Mouse (Mus musculus) forebrain, embryonic 11.5 days (tissue): ENCODE measurements around the gene Akap7. TPM values are rescaled to one million over a fixed set of nuclear protein-coding genes. Genes with fewer than 3 reads are reported as not detected.

ENCODE experiments used
- ATAC-seq: fragments of 200-750 bp; cut with Nextera tagmentation; replicated peaks from 2 replicates; pipeline ENCODE4 v1.8.0; 2017; ENCODE audit warnings: moderate TSS enrichment; ENCODE audit not compliant: low FRiP score
- DNase-seq: peaks from one replicate; pipeline ENCODE4 v3.0.0-alpha.2; 2017; ENCODE audit warnings: low spot score
- H3K27ac ChIP-seq: fragments of 300-500 bp; sonication (generic); 2 replicates; pipeline ENCODE4 v1.5.1; 2014; ENCODE audit warnings: low read depth, low read length
- H3K27me3 ChIP-seq: fragments of 300-500 bp; sonication (generic); 2 replicates; pipeline ENCODE4 v1.6.1; 2014; ENCODE audit warnings: mild to moderate bottlenecking, low read length, mixed read lengths; ENCODE audit not compliant: control insufficient read depth, insufficient read depth
- H3K36me3 ChIP-seq: fragments of 300-500 bp; sonication (generic); 2 replicates; pipeline ENCODE4 v1.6.1; 2014; ENCODE audit warnings: mild to moderate bottlenecking, low read length, moderate library complexity, mixed read lengths; ENCODE audit not compliant: control insufficient read depth, insufficient read depth
- H3K4me1 ChIP-seq: fragments of 300-500 bp; sonication (generic); replicated peaks from 2 replicates; pipeline ENCODE4 v1.6.1; 2014; ENCODE audit warnings: low read length, mixed read lengths; ENCODE audit not compliant: control insufficient read depth, insufficient read depth
- H3K4me2 ChIP-seq: fragments of 300-500 bp; sonication (generic); 2 replicates; pipeline ENCODE4 v1.6.1; 2014; ENCODE audit warnings: low read depth, mild to moderate bottlenecking, low read length, moderate library complexity, mixed read lengths; ENCODE audit not compliant: severe bottlenecking
- H3K4me3 ChIP-seq: fragments of 300-500 bp; sonication (generic); 2 replicates; pipeline ENCODE4 v1.5.1; 2014; ENCODE audit warnings: low read depth, low read length
- H3K9ac ChIP-seq: fragments of 300-500 bp; sonication (generic); 2 replicates; pipeline ENCODE4 v1.6.1; 2014; ENCODE audit warnings: low read length
- H3K9me3 ChIP-seq: fragments of 300-500 bp; sonication (generic); 2 replicates; pipeline ENCODE4 v1.6.1; 2016; ENCODE audit warnings: low read length, mixed read lengths; ENCODE audit not compliant: control insufficient read depth
- WGBS: fragments of 180-500 bp; shearing (Covaris S2); extraction: QIAGEN DNeasy Blood & Tissue Kit; methylation state at CpG from one replicate; pipeline ENCODE4 v1.1.7; 2014; 5-methylcytosine and 5-hydroxymethylcytosine counted together
- polyA plus RNA-seq: library from polyadenylated mRNA; unstranded; fragments of >200 nt; fragmentation: Nextera tagmentation; extraction: Ambion mirVana; gene quantifications from 2 replicates; pipeline ENCODE4 v1.2.1, GENCODE M21; 2014

Akap7 gene
- polyA plus RNA-seq, 1 experiment from 2014 or later: 16.2 TPM

- Histone ChIP-seq H3K27ac (no peak overlapping the region), H3K4me3 (no peak overlapping the region), H3K36me3 (no peaks in the 10 kb centered on the region), H3K4me1 (no peaks in the 10 kb centered on the region; the same call in 1 of the 2 replicates), H3K9ac (no peak overlapping the region), H3K4me2 (no peak overlapping the region), H3K27me3 (no peaks in the 10 kb centered on the region), H3K9me3 (no peaks in the 10 kb centered on the region)
- ATAC-seq (no peak), DNase-seq (no peak)
- 87% methylated on average over 7 of the region's 7 CpGs for WGBS
These were observed 12.7 kb downstream of the Akap7 start for GRCm38 (mm10) chr10:25294999-25295398.

GRCm38 (mm10) chr10:25293796-25294195 lies 13.9 kb downstream of the Akap7 start:
- Histone ChIP-seq H3K36me3 (no peaks in the 10 kb centered on the region), H3K9me3 (no peaks in the 10 kb centered on the region), H3K4me1 (no peaks in the 10 kb centered on the region; the same call in 1 of the 2 replicates), H3K27ac (no peak overlapping the region), H3K27me3 (no peaks in the 10 kb centered on the region), H3K4me2 (no peak overlapping the region), H3K9ac (no peak overlapping the region), H3K4me3 (no peak overlapping the region)
- WGBS: 95% methylated on average over 3 of the region's 3 CpGs
- ATAC-seq (no peak), DNase-seq (no peak)

- 82% methylated on average over 4 of the region's 4 CpGs for WGBS
- Histone ChIP-seq H3K4me2 (no peak overlapping the region), H3K9ac (no peak overlapping the region), H3K4me1 (no peaks in the 10 kb centered on the region), H3K4me3 (no peak overlapping the region), H3K36me3 (no peaks in the 10 kb centered on the region), H3K27ac (no peak overlapping the region), H3K9me3 (no peaks in the 10 kb centered on the region), H3K27me3 (no peaks in the 10 kb centered on the region)
- ATAC-seq (no peak), DNase-seq (no peak)
These were observed 16.6 kb downstream of the Akap7 start for GRCm38 (mm10) chr10:25291053-25291452.

DNA sequence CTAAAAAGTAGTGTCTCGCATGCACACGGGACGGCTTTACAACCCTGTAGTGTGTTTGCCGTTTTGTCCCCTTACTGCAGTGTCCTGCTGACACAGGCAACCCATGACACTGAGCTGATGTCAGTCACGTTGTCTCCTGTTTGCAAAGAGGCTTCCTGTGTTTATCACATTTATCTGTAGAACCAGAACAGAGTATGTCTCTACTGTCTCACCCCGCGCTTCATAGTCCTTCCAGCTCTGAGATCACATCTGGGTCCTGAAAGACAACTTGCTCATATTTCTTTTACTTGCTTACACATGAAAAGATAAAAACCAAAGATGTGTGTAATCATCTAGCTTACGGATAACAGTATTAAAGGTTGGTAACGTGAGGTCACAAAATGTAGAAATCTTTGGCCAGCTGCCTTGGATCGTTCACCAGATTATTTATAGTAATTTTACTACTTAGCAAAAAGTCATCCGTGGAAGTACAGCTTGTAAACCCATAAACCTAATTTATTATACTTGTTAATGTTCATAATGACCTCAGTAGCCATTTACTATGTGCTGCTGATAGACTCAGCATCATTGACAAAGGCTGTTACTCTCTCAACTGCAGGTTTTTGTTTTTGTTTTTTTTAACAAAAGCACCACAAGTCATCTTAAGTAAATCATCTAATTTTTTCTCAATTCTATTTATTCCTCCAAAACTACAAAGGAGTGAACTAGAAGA lies 22.4 kb downstream of the Akap7 start:
- no peak for DNase-seq
- Histone ChIP-seq H3K4me3 (no peak overlapping the region), H3K27ac (no peak overlapping the region), H3K27me3 (no peaks in the 10 kb centered on the region), H3K4me1 (no peaks in the 10 kb centered on the region), H3K4me2 (no peak overlapping the region), H3K9me3 (no peaks in the 10 kb centered on the region), H3K36me3 (no peaks in the 10 kb centered on the region), H3K9ac (no peak overlapping the region)
- no peak for ATAC-seq
- WGBS: 91% methylated on average over 11 of the region's 11 CpGs

DNA sequence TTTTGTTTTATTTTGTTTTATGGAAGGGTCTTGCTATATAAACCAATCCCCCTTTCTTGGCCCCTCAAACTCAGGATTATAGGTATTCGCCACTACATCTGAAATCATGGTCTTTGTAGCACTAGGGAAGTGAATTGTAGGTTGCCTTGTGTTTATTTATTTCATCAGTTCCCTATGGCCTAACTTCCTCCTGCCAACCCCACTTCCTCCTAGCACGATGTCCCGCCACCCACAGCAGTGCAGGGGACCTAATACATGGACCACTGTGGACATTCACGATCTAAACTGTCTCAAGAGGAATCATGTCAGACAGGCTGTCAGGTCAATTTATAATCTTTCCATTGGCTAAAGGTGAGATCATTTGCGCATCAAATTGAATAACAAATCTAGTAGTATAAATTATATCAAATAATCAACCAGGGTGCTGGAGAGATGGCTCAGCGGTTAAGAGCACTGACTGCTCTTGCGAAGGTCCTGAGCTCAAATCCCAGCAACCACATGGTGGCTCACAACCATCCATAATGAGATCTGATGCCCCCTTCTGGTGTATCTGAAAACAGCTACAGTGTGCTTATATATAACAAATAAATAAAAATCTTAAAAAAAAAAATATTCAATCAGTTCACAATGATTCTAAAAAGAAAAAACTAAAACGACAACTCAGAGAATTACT lies 23.1 kb downstream of the Akap7 start:
- H3K27me3 ChIP-seq: no peaks in the 10 kb centered on the region
- no peaks in the 10 kb centered on the region for H3K4me1 ChIP-seq
- no peak overlapping the region for H3K9ac ChIP-seq
- no peak overlapping the region for H3K4me2 ChIP-seq
- 95% methylated on average over 8 of the region's 8 CpGs for WGBS
- H3K36me3 ChIP-seq: no peaks in the 10 kb centered on the region
- H3K9me3 ChIP-seq: no peaks in the 10 kb centered on the region
- H3K4me3 ChIP-seq: no peak overlapping the region
- DNase-seq (no peak), ATAC-seq (no peak)
- no peak overlapping the region for H3K27ac ChIP-seq

DNA sequence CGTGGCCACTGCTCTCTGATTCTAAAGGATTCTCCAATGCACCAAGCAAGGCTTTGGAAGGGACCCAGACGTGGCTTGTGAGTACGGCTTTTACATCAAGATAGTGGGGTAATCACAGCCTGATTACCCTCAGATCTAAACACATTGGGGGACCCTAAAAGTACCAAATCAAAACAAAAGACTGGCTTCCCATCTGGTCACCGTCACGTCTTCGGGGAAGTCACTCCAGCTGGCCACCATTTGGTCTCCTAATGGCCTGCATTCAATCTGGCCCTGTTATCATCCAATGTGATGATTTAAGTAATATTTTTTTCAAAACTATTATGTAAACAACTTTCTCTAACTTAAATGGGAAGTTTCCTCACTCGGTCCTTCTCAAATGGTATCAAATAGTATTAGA lies 24.3 kb downstream of the Akap7 start:
- H3K4me2 ChIP-seq: no peak overlapping the region
- no peak for DNase-seq
- no peaks in the 10 kb centered on the region for H3K4me1 ChIP-seq
- no peak overlapping the region for H3K4me3 ChIP-seq
- H3K27ac ChIP-seq: no peak overlapping the region
- H3K36me3 ChIP-seq: no peaks in the 10 kb centered on the region
- ATAC-seq: no peak
- 93% methylated on average over 7 of the region's 7 CpGs for WGBS
- no peak overlapping the region for H3K9ac ChIP-seq
- no peaks in the 10 kb centered on the region for H3K27me3 ChIP-seq
- no peaks in the 10 kb centered on the region for H3K9me3 ChIP-seq

DNA sequence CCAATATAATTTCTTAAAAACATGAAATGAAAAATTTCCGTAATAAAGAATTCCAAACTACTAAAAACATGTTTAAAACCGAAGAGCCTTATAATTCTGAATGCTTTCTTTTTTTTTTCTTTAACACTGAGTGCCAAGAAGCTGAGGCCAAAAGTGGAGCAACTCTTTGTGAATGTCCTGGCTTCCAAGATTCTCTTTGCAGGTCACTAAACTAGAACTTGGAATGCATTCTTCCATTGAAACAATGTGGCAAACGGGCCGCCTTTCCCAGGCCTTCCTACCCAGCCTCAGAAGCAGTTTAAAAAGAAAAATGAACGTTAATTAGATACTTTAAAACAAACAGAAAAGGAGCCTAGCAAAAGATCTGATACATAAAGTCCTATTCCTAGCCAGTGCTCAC lies 27.5 kb downstream of the Akap7 start:
- Histone ChIP-seq H3K9ac (no peak overlapping the region), H3K27me3 (no peaks in the 10 kb centered on the region), H3K4me2 (no peak overlapping the region), H3K27ac (no peak overlapping the region), H3K9me3 (no peaks in the 10 kb centered on the region), H3K4me1 (no peaks in the 10 kb centered on the region), H3K36me3 (no peaks in the 10 kb centered on the region), H3K4me3 (no peak overlapping the region)
- no peak for DNase-seq
- 76% methylated on average over 5 of the region's 5 CpGs for WGBS
- no peak for ATAC-seq

DNA sequence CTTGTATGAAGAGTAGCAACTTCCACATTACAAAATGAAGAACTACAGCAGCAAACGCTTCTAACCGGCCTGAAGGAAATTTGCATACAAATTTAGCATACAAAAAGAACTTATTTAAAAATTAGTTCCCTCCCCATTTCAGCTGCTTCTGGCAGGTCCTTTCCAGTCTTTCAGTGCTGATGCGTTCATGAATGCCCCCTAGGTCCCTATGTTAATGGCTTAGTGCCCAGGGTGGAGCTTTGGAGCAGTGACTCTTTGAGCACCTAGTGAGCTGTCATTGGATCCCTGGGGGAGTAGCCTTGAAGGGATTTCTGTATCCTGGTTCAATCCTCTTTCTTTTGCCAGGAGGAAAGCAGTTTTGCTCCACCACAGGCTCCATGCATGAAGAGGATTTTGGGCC lies 28.3 kb downstream of the Akap7 start:
- Histone ChIP-seq H3K4me1 (no peaks in the 10 kb centered on the region), H3K4me3 (no peak overlapping the region), H3K27me3 (no peaks in the 10 kb centered on the region), H3K27ac (no peak overlapping the region), H3K9ac (no peak overlapping the region), H3K9me3 (no peaks in the 10 kb centered on the region), H3K4me2 (no peak overlapping the region), H3K36me3 (no peaks in the 10 kb centered on the region)
- 39% methylated on average over 3 of the region's 3 CpGs for WGBS
- ATAC-seq (no peak), DNase-seq (no peak)

- no peak overlapping the region for H3K4me2 ChIP-seq
- ATAC-seq (no peak), DNase-seq (no peak)
- 84% methylated on average over 7 of the region's 7 CpGs for WGBS
- 0 out of 2 replicates have a peak, but pooled peaks cover 2% of the 10 kb centered on the region for H3K4me1 ChIP-seq
- H3K36me3 ChIP-seq: no peaks in the 10 kb centered on the region
- H3K27ac ChIP-seq: no peak overlapping the region
- H3K27me3 ChIP-seq: no peaks in the 10 kb centered on the region
- no peak overlapping the region for H3K9ac ChIP-seq
- H3K9me3 ChIP-seq: no peaks in the 10 kb centered on the region
- H3K4me3 ChIP-seq: no peak overlapping the region
These were observed 32.2 kb downstream of the Akap7 start for GRCm38 (mm10) chr10:25275492-25275891.
